Mouse (Mus musculus): ENCODE data around the gene Fscn2.

DNA sequence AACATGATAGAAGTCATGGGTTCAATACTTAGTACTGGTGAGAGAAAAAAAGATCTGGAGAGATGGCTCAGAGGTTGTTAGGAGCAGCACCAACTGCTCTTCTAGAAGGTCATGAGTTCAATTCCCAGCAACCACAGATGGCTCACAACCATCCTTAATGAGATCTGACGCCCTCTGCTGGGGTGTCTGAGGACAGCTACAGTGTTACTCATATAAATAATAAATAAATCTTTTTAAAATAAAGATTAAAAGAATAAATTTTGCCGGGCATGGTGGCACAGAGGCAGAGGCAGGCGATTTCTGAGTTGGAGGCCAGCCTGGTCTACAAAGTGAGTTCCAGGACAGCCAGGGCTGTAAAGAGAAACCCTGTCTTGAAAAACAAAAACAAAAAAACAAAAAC, 22.5 kb upstream of the Fscn2 start:
- no peak for TF ChIP-seq CTCF (IDR thresholded peaks at IDR 0.05)
- TF ChIP-seq POLR2A (IDR thresholded peaks at IDR 0.05; ENCODE audit: insufficient read depth, low read depth, low read length): no peak

Data from heart, adult 2 months (tissue).